Mouse (Mus musculus) forebrain, embryonic 14.5 days (tissue): ENCODE measurements around the gene Gapt. TPM values are rescaled to one million over a fixed set of nuclear protein-coding genes. Genes with fewer than 3 reads are reported as not detected.

ENCODE experiments used
- polyA plus RNA-seq: library from polyadenylated mRNA; unstranded; fragments of >200 nt; fragmentation: Nextera tagmentation; extraction: Ambion mirVana; gene quantifications from 2 replicates; pipeline ENCODE4 v1.2.1, GENCODE M21; 2014

Gapt gene
- polyA plus RNA-seq, 1 experiment from 2014 or later, result not detected

Other genes starting within 250 kb of the Gapt start
- 66.0 and 103 TPM in 2 replicates for gene Rab3c, start 76.2 kb downstream of the Gapt start, polyA plus RNA-seq
- gene Plk2, start 37.8 kb upstream of the Gapt start, polyA plus RNA-seq, result 152 and 191 TPM in 2 replicates